Mouse (Mus musculus) lung, postnatal 0 days (tissue): ENCODE measurements at regions not wholly inside any gene's neighbourhood (a gene's known extent, or its start where the extent isn't known, plus 50 kb on each side); places are given as distances from the start of the nearest gene placed in this dataset.

ENCODE experiments used
- ATAC-seq: fragments of 200-750 bp; cut with Nextera tagmentation; 2 replicates; pipeline ENCODE4 v1.8.0; 2017; ENCODE audit warnings: moderate library complexity
- DNase-seq: peaks from one replicate; pipeline ENCODE4 v3.0.0-alpha.2; 2016; ENCODE audit warnings: low spot score
- H3K27ac ChIP-seq: fragments of 300-500 bp; sonication (generic); 2 replicates; pipeline ENCODE4 v1.5.1; 2014; ENCODE audit warnings: antibody characterized with exemption, mild to moderate bottlenecking, low read length, mixed read lengths
- H3K27me3 ChIP-seq: fragments of 300-500 bp; sonication (generic); replicated peaks from 2 replicates; pipeline ENCODE4 v1.6.1; 2014; ENCODE audit warnings: low read length, mixed read lengths; ENCODE audit not compliant: insufficient read depth
- H3K36me3 ChIP-seq: fragments of 300-500 bp; sonication (generic); 2 replicates; pipeline ENCODE4 v1.6.1; 2014; ENCODE audit warnings: low read length, mixed read lengths; ENCODE audit not compliant: insufficient read depth
- H3K4me1 ChIP-seq: fragments of 300-500 bp; sonication (generic); 2 replicates; pipeline ENCODE4 v1.6.1; 2014; ENCODE audit warnings: antibody characterized with exemption, low read depth, low read length, mixed read lengths; ENCODE audit not compliant: insufficient read depth
- H3K4me2 ChIP-seq: fragments of 300-500 bp; sonication (generic); replicated peaks from 2 replicates; pipeline ENCODE4 v1.6.1; 2014; ENCODE audit warnings: low read depth, mild to moderate bottlenecking, low read length, moderate library complexity, mixed read lengths
- H3K4me3 ChIP-seq: fragments of 300-500 bp; sonication (generic); 2 replicates; pipeline ENCODE4 v1.5.1; 2014; ENCODE audit warnings: low read depth, low read length
- H3K9ac ChIP-seq: fragments of 300-500 bp; sonication (generic); replicated peaks from 2 replicates; pipeline ENCODE4 v1.6.1; 2014; ENCODE audit warnings: low read depth, mild to moderate bottlenecking
- H3K9me3 ChIP-seq: fragments of 300-500 bp; sonication (generic); 2 replicates; pipeline ENCODE4 v1.6.1; 2016; ENCODE audit warnings: low read length, mixed read lengths
- CTCF ChIP-seq: IDR thresholded peaks from 2 replicates; pipeline ENCODE4 v1.5.1; 2016; ENCODE audit warnings: antibody characterized with exemption, mild to moderate bottlenecking
- EP300 ChIP-seq: IDR thresholded peaks from 2 replicates; pipeline ENCODE4 v1.6.1; 2016; ENCODE audit warnings: antibody characterized with exemption, mild to moderate bottlenecking, control low read depth
- WGBS: fragments of 180-500 bp; shearing (Covaris S2); extraction: QIAGEN DNeasy Blood & Tissue Kit; methylation state at CpG from one replicate; pipeline ENCODE4 v1.1.7; 2014; 5-methylcytosine and 5-hydroxymethylcytosine counted together

GRCm38 (mm10) chr16:89695833-89696232, 124.8 kb upstream of the Krtap11-1 start:
- H3K9ac ChIP-seq, result no peak overlapping the region
- DNase-seq, result peak; percentile 44
- peak; percentile 55 for ATAC-seq
- no peaks in the 10 kb centered on the region for H3K36me3 ChIP-seq
- no peaks in the 10 kb centered on the region for H3K27me3 ChIP-seq
- TF ChIP-seq CTCF, result no peak
- H3K4me3 ChIP-seq, result no peak overlapping the region
- no peaks in the 10 kb centered on the region for H3K4me1 ChIP-seq
- H3K4me2 ChIP-seq, result no peak overlapping the region
- H3K9me3 ChIP-seq, result no peaks in the 10 kb centered on the region
- 33% methylated on average over 4 of the region's 4 CpGs for WGBS
- no peak overlapping the region for H3K27ac ChIP-seq

GRCm38 (mm10) chr16:89695406-89695805, 124.4 kb upstream of the Krtap11-1 start:
- Histone ChIP-seq H3K4me1 (no peaks in the 10 kb centered on the region), H3K4me3 (no peak overlapping the region), H3K9me3 (no peaks in the 10 kb centered on the region), H3K27ac (no peak overlapping the region), H3K9ac (no peak overlapping the region), H3K4me2 (no peak overlapping the region), H3K27me3 (no peaks in the 10 kb centered on the region), H3K36me3 (no peaks in the 10 kb centered on the region)
- TF ChIP-seq EP300, result no peak
- TF ChIP-seq CTCF, result no peak
- 40% methylated on average over 7 of the region's 7 CpGs for WGBS
- DNase-seq (no peak), ATAC-seq (no peak)

- H3K4me2 ChIP-seq, result no peak overlapping the region
- no peak overlapping the region for H3K4me3 ChIP-seq
- no peaks in the 10 kb centered on the region for H3K4me1 ChIP-seq
- H3K9ac ChIP-seq, result no peak overlapping the region
- WGBS, result 76% methylated on average over 10 of the region's 10 CpGs
- ATAC-seq, result no peak
- no peak for DNase-seq
- H3K9me3 ChIP-seq, result no peaks in the 10 kb centered on the region
- no peaks in the 10 kb centered on the region for H3K27me3 ChIP-seq
- H3K27ac ChIP-seq, result no peak overlapping the region
- no peak for TF ChIP-seq CTCF
- TF ChIP-seq EP300, result no peak
- no peaks in the 10 kb centered on the region for H3K36me3 ChIP-seq
These were observed 122.3 kb upstream of the Krtap11-1 start for GRCm38 (mm10) chr16:89693321-89693720.

GRCm38 (mm10) chr16:89679438-89679837, 108.5 kb upstream of the Krtap11-1 start:
- H3K4me2 ChIP-seq, result no peak overlapping the region
- TF ChIP-seq CTCF, result no peak
- TF ChIP-seq EP300, result no peak
- no peak overlapping the region for H3K9ac ChIP-seq
- H3K4me3 ChIP-seq, result no peak overlapping the region
- no peaks in the 10 kb centered on the region for H3K36me3 ChIP-seq
- WGBS, result 86% methylated on average over 6 of the region's 6 CpGs
- no peak overlapping the region for H3K27ac ChIP-seq
- DNase-seq (no peak), ATAC-seq (no peak)
- H3K4me1 ChIP-seq, result no peaks in the 10 kb centered on the region
- no peaks in the 10 kb centered on the region for H3K27me3 ChIP-seq
- no peaks in the 10 kb centered on the region for H3K9me3 ChIP-seq

GRCm38 (mm10) chr16:89678446-89679015, 107.5 kb upstream of the Krtap11-1 start:
- Histone ChIP-seq H3K4me1 (no peaks in the 10 kb centered on the region), H3K9ac (no peak overlapping the region), H3K27me3 (no peaks in the 10 kb centered on the region), H3K27ac (no peak overlapping the region), H3K4me3 (no peak overlapping the region), H3K36me3 (no peaks in the 10 kb centered on the region), H3K4me2 (no peak overlapping the region), H3K9me3 (no peaks in the 10 kb centered on the region)
- TF ChIP-seq EP300 (no peak), CTCF (no peak)
- WGBS, result 44% methylated on average over 6 of the region's 6 CpGs
- ATAC-seq (no peak), DNase-seq (no peak)

GRCm38 (mm10) chr16:89675009-89675785, 104.2 kb upstream of the Krtap11-1 start:
- Histone ChIP-seq H3K4me1 (no peaks in the 10 kb centered on the region), H3K4me3 (no peak overlapping the region), H3K9ac (no peak overlapping the region), H3K27me3 (no peaks in the 10 kb centered on the region), H3K4me2 (no peak overlapping the region), H3K9me3 (no peaks in the 10 kb centered on the region), H3K27ac (no peak overlapping the region), H3K36me3 (no peaks in the 10 kb centered on the region)
- TF ChIP-seq CTCF (no peak), EP300 (no peak)
- ATAC-seq (no peak), DNase-seq (no peak)
- WGBS, result 35% methylated on average over 13 of the region's 13 CpGs
